Mouse (Mus musculus) neural tube, embryonic 12.5 days (tissue): ENCODE measurements around the gene 3425401B19Rik. TPM values are rescaled to one million over a fixed set of nuclear protein-coding genes. Genes with fewer than 3 reads are reported as not detected.

Experiments
- ATAC-seq: fragments of 200-750 bp; cut with Nextera tagmentation; 2 replicates; pipeline ENCODE4 v1.8.0; 2017; ENCODE audit warnings: low read depth, mild to moderate bottlenecking, moderate TSS enrichment, moderate library complexity; ENCODE audit not compliant: low FRiP score
- H3K27ac ChIP-seq: fragments of 300-500 bp; sonication (generic); 2 replicates; pipeline ENCODE4 v1.5.1; 2016
- H3K27me3 ChIP-seq: fragments of 300-500 bp; sonication (generic); replicated peaks from 2 replicates; pipeline ENCODE4 v1.6.1; 2016; ENCODE audit warnings: mild to moderate bottlenecking
- H3K36me3 ChIP-seq: fragments of 300-500 bp; sonication (generic); 2 replicates; pipeline ENCODE4 v1.6.1; 2016; ENCODE audit warnings: mild to moderate bottlenecking
- H3K4me1 ChIP-seq: fragments of 300-500 bp; sonication (generic); 2 replicates; pipeline ENCODE4 v1.6.1; 2016
- H3K4me2 ChIP-seq: fragments of 300-500 bp; sonication (generic); replicated peaks from 2 replicates; pipeline ENCODE4 v1.6.1; 2016; ENCODE audit warnings: mild to moderate bottlenecking
- H3K4me3 ChIP-seq: fragments of 300-500 bp; sonication (generic); 2 replicates; pipeline ENCODE4 v1.5.1; 2016
- H3K9ac ChIP-seq: fragments of 300-500 bp; sonication (generic); 2 replicates; pipeline ENCODE4 v1.6.1; 2016; ENCODE audit warnings: mild to moderate bottlenecking
- H3K9me3 ChIP-seq: fragments of 300-500 bp; sonication (generic); 2 replicates; pipeline ENCODE4 v1.6.1; 2016; ENCODE audit warnings: mild to moderate bottlenecking
- WGBS: fragments of 180-500 bp; shearing (Covaris S2); methylation state at CpG from one replicate; pipeline ENCODE4 v1.1.7; 2016; 5-methylcytosine and 5-hydroxymethylcytosine counted together
- polyA plus RNA-seq: library from polyadenylated mRNA; unstranded; fragments of >200 nt; fragmentation: Nextera tagmentation; extraction: Ambion mirVana; gene quantifications from 2 replicates; pipeline ENCODE4 v1.2.1, GENCODE M21; 2016

3425401B19Rik gene
- polyA plus RNA-seq: 0.24 and 0.32 TPM in 2 replicates

GRCm38 (mm10) chr14:32685124-32685826 lies at the start of gene 3425401B19Rik:
TSS of gene 3425401B19Rik (minus strand) at chr14:32685293.
- no peak for ATAC-seq
- Histone ChIP-seq H3K9me3 (no peaks in the 10 kb centered on the region), H3K4me1 (peaks cover 13% of the 10 kb centered on the region; the same call in 1 of the 2 replicates), H3K36me3 (no peaks in the 10 kb centered on the region), H3K27ac (no peak within 1 kb of the TSS), H3K4me3 (no peak within 1 kb of the TSS), H3K27me3 (no peaks in the 10 kb centered on the region), H3K4me2 (0 out of 2 replicates have a peak within 1 kb of the TSS, but pooled peaks have one; percentile 0), H3K9ac (no peak within 1 kb of the TSS)
- 65% methylated on average over 16 of the region's 16 CpGs for WGBS

GRCm38 (mm10) chr14:32732961-32733360 lies 47.9 kb upstream of the 3425401B19Rik start:
- WGBS: 51% methylated on average over 6 of the region's 6 CpGs

GRCm38 (mm10) chr14:32726864-32727263 lies 41.8 kb upstream of the 3425401B19Rik start:
- Histone ChIP-seq H3K9me3 (no peaks in the 10 kb centered on the region), H3K27me3 (no peaks in the 10 kb centered on the region)

More at GRCm38 (mm10) chr14:32732961-32733360, 47.9 kb upstream of the 3425401B19Rik start:
- Histone ChIP-seq H3K4me3 (no peak overlapping the region), H3K9ac (no peak overlapping the region), H3K4me2 (no peak overlapping the region), H3K9me3 (no peaks in the 10 kb centered on the region), H3K4me1 (no peaks in the 10 kb centered on the region), H3K27me3 (no peaks in the 10 kb centered on the region), H3K36me3 (no peaks in the 10 kb centered on the region), H3K27ac (no peak overlapping the region)
- no peak for ATAC-seq

GRCm38 (mm10) chr14:32721461-32721860 lies 36.4 kb upstream of the 3425401B19Rik start:
- no peaks in the 10 kb centered on the region for H3K9me3 ChIP-seq
- ATAC-seq: no peak
- H3K4me3 ChIP-seq: no peak overlapping the region
- 49% methylated on average over 1 of the region's 1 CpGs for WGBS
- H3K27ac ChIP-seq: no peak overlapping the region
- H3K27me3 ChIP-seq: no peaks in the 10 kb centered on the region
- no peak overlapping the region for H3K9ac ChIP-seq
- no peaks in the 10 kb centered on the region for H3K36me3 ChIP-seq
- no peaks in the 10 kb centered on the region for H3K4me1 ChIP-seq
- H3K4me2 ChIP-seq: no peak overlapping the region

More at GRCm38 (mm10) chr14:32726864-32727263, 41.8 kb upstream of the 3425401B19Rik start:
- no peak for ATAC-seq
- Histone ChIP-seq H3K4me2 (no peak overlapping the region), H3K9ac (no peak overlapping the region), H3K4me3 (no peak overlapping the region), H3K4me1 (no peaks in the 10 kb centered on the region), H3K36me3 (no peaks in the 10 kb centered on the region), H3K27ac (no peak overlapping the region)

- Histone ChIP-seq H3K4me2 (no peak overlapping the region), H3K36me3 (no peaks in the 10 kb centered on the region), H3K9ac (no peak overlapping the region), H3K27me3 (no peaks in the 10 kb centered on the region), H3K9me3 (no peaks in the 10 kb centered on the region), H3K27ac (no peak overlapping the region), H3K4me3 (no peak overlapping the region), H3K4me1 (no peaks in the 10 kb centered on the region)
- ATAC-seq: no peak
- WGBS: 90% methylated on average over 6 of the region's 6 CpGs
These were observed 31.8 kb upstream of the 3425401B19Rik start for GRCm38 (mm10) chr14:32716763-32717439.

- Histone ChIP-seq H3K9ac (no peak overlapping the region), H3K9me3 (no peaks in the 10 kb centered on the region), H3K27me3 (no peaks in the 10 kb centered on the region), H3K4me2 (no peak overlapping the region), H3K36me3 (no peaks in the 10 kb centered on the region), H3K4me1 (no peaks in the 10 kb centered on the region), H3K4me3 (no peak overlapping the region), H3K27ac (no peak overlapping the region)
- 92% methylated on average over 2 of the region's 2 CpGs for WGBS
- no peak for ATAC-seq
These were observed 30.4 kb upstream of the 3425401B19Rik start for GRCm38 (mm10) chr14:32715489-32715888.

- H3K9me3 ChIP-seq: no peaks in the 10 kb centered on the region
- no peak for ATAC-seq
- 87% methylated on average over 6 of the region's 6 CpGs for WGBS
These were observed 30.0 kb upstream of the 3425401B19Rik start for GRCm38 (mm10) chr14:32715076-32715475.

GRCm38 (mm10) chr14:32709861-32710260 lies 24.8 kb upstream of the 3425401B19Rik start:
- WGBS: 96% methylated on average over 6 of the region's 6 CpGs
- Histone ChIP-seq H3K4me1 (no peaks in the 10 kb centered on the region), H3K4me2 (no peak overlapping the region), H3K36me3 (no peaks in the 10 kb centered on the region), H3K4me3 (no peak overlapping the region), H3K27me3 (no peaks in the 10 kb centered on the region), H3K9ac (no peak overlapping the region), H3K27ac (no peak overlapping the region), H3K9me3 (no peaks in the 10 kb centered on the region)
- no peak for ATAC-seq

More at GRCm38 (mm10) chr14:32715076-32715475, 30.0 kb upstream of the 3425401B19Rik start:
- Histone ChIP-seq H3K4me2 (no peak overlapping the region), H3K27me3 (no peaks in the 10 kb centered on the region), H3K36me3 (no peaks in the 10 kb centered on the region), H3K4me1 (no peaks in the 10 kb centered on the region), H3K4me3 (no peak overlapping the region), H3K27ac (no peak overlapping the region), H3K9ac (no peak overlapping the region)

- H3K4me2 ChIP-seq: no peak overlapping the region
- H3K9ac ChIP-seq: no peak overlapping the region
- H3K36me3 ChIP-seq: no peaks in the 10 kb centered on the region
- H3K27ac ChIP-seq: no peak overlapping the region
- H3K27me3 ChIP-seq: no peaks in the 10 kb centered on the region
- no peak for ATAC-seq
- peaks cover under 1% of the 10 kb centered on the region; the same call in 1 of the 2 replicates for H3K4me1 ChIP-seq
- 77% methylated on average over 7 of the region's 7 CpGs for WGBS
- no peaks in the 10 kb centered on the region for H3K9me3 ChIP-seq
- no peak overlapping the region for H3K4me3 ChIP-seq
These were observed 23.7 kb upstream of the 3425401B19Rik start for GRCm38 (mm10) chr14:32708756-32709155.

- Histone ChIP-seq H3K4me1 (peaks cover 5% of the 10 kb centered on the region), H3K4me2 (no peak overlapping the region), H3K27me3 (no peaks in the 10 kb centered on the region), H3K9ac (no peak overlapping the region), H3K36me3 (no peaks in the 10 kb centered on the region), H3K27ac (no peak overlapping the region), H3K9me3 (no peaks in the 10 kb centered on the region), H3K4me3 (no peak overlapping the region)
- no peak for ATAC-seq
- 69% methylated on average over 8 of the region's 8 CpGs for WGBS
These were observed 22.8 kb upstream of the 3425401B19Rik start for GRCm38 (mm10) chr14:32707938-32708337.

GRCm38 (mm10) chr14:32700972-32701371 lies 15.9 kb upstream of the 3425401B19Rik start:
- Histone ChIP-seq H3K4me3 (no peak overlapping the region), H3K9ac (no peak overlapping the region), H3K27me3 (no peaks in the 10 kb centered on the region), H3K9me3 (no peaks in the 10 kb centered on the region), H3K4me1 (peaks cover 5% of the 10 kb centered on the region), H3K27ac (no peak overlapping the region), H3K4me2 (no peak overlapping the region), H3K36me3 (no peaks in the 10 kb centered on the region)
- no peak for ATAC-seq
- WGBS: 40% methylated on average over 8 of the region's 8 CpGs

GRCm38 (mm10) chr14:32698556-32698955 lies 13.5 kb upstream of the 3425401B19Rik start:
- 92% methylated on average over 3 of the region's 3 CpGs for WGBS

More at GRCm38 (mm10) chr14:32698556-32698955, 13.5 kb upstream of the 3425401B19Rik start:
- no peaks in the 10 kb centered on the region for H3K9me3 ChIP-seq
- H3K36me3 ChIP-seq: no peaks in the 10 kb centered on the region
- H3K4me2 ChIP-seq: no peak overlapping the region
- no peak overlapping the region for H3K27ac ChIP-seq
- ATAC-seq: no peak
- no peak overlapping the region for H3K4me3 ChIP-seq
- peaks cover 3% of the 10 kb centered on the region for H3K4me1 ChIP-seq
- no peaks in the 10 kb centered on the region for H3K27me3 ChIP-seq
- no peak overlapping the region for H3K9ac ChIP-seq
